Mouse (Mus musculus): ENCODE data around the gene Scaf11. TPM values are rescaled to one million over a fixed set of nuclear protein-coding genes. Genes with fewer than 3 reads are reported as not detected.
"Not testable (repeated sequence)": the region's sequence is repeated elsewhere in the genome, so short reads cannot be mapped to it uniquely, and the experiment has no call there.

Gene Scaf11
- total RNA-seq (2021): 10 to 100 TPM; 38.2 to 47.5 TPM
- long read RNA-seq, experiment 1, full-length matches to known transcripts: 3 of 14 reads
- long read RNA-seq, experiment 1, partial matches to known transcripts: 2 of 14 reads
- long read RNA-seq, experiment 1, other reads (novel, unspliced or antisense): 9 of 14 reads
- long read RNA-seq, experiment 2, full-length matches to known transcripts: 4 of 16 reads
- long read RNA-seq, experiment 2, partial matches to known transcripts: 2 of 16 reads
- long read RNA-seq, experiment 2, other reads (novel, unspliced or antisense): 10 of 16 reads

- DNase-seq: peak; percentile 97
Observed at GRCm38 (mm10) chr15:96460730-96461540, at the start of gene Scaf11. Gene Scaf11, minus strand, starts transcription at chr15:96460843.

- peak; percentile 40 for DNase-seq
Observed at GRCm38 (mm10) chr15:96507097-96507840, 46.6 kb upstream of the Scaf11 start.

- no peak for DNase-seq
Observed at GRCm38 (mm10) chr15:96497646-96498045, 37.0 kb upstream of the Scaf11 start.

GRCm38 (mm10) chr15:96494279-96494678, 33.6 kb upstream of the Scaf11 start:
- DNase-seq: no peak

- no peak for DNase-seq
Observed at GRCm38 (mm10) chr15:96493573-96493972, 32.9 kb upstream of the Scaf11 start.

GRCm38 (mm10) chr15:96492919-96493318, 32.3 kb upstream of the Scaf11 start:
- DNase-seq: not testable (repeated sequence)

- DNase-seq: no peak
Observed at GRCm38 (mm10) chr15:96491861-96492641, 31.4 kb upstream of the Scaf11 start.

GRCm38 (mm10) chr15:96491421-96491820, 30.8 kb upstream of the Scaf11 start:
- DNase-seq: no peak

- no peak for DNase-seq
Observed at GRCm38 (mm10) chr15:96490123-96490522, 29.5 kb upstream of the Scaf11 start.

GRCm38 (mm10) chr15:96488941-96489786, 28.5 kb upstream of the Scaf11 start:
- peak; percentile 31 for DNase-seq

- no peak for DNase-seq
Observed at GRCm38 (mm10) chr15:96487066-96487698, 26.5 kb upstream of the Scaf11 start.

GRCm38 (mm10) chr15:96480822-96481221, 20.2 kb upstream of the Scaf11 start:
- DNase-seq: no peak

GRCm38 (mm10) chr15:96478006-96478405, 17.4 kb upstream of the Scaf11 start:
- no peak for DNase-seq

- DNase-seq: peak; percentile 96
Observed at GRCm38 (mm10) chr15:96476359-96476758, 15.7 kb upstream of the Scaf11 start.

GRCm38 (mm10) chr15:96475571-96475972, 14.9 kb upstream of the Scaf11 start:
- no peak for DNase-seq

GRCm38 (mm10) chr15:96474325-96474955, 13.8 kb upstream of the Scaf11 start:
- no peak for DNase-seq

- no peak for DNase-seq
Observed at GRCm38 (mm10) chr15:96473920-96474319, 13.3 kb upstream of the Scaf11 start.

- DNase-seq: no peak
Observed at GRCm38 (mm10) chr15:96468316-96468715, 7.7 kb upstream of the Scaf11 start.

GRCm38 (mm10) chr15:96467844-96468243, 7.2 kb upstream of the Scaf11 start:
- no peak for DNase-seq

GRCm38 (mm10) chr15:96466362-96466903, 5.8 kb upstream of the Scaf11 start:
- no peak for DNase-seq

Data from gastrocnemius, postnatal 10 days (tissue).